Mouse (Mus musculus): ENCODE data around the gene Acadl. TPM values are rescaled to one million over a fixed set of nuclear protein-coding genes. Genes with fewer than 3 reads are reported as not detected.

Gene Acadl
- total and polyA plus RNA-seq, 2 experiments from 2014 or later: 5.4 to 55.4 TPM

- 62% methylated on average over 16 of the region's 16 CpGs for WGBS
- DNase-seq (ENCODE audit: low spot score): peak; percentile 86
- Histone ChIP-seq H3K36me3 (ENCODE audit: insufficient read depth, low read length) (peaks cover 3% of the 10 kb centered on the region; the same call in 1 of the 2 replicates), H3K9me3 (ENCODE audit: low read length) (no peaks in the 10 kb centered on the region), H3K4me2 (ENCODE audit: low read depth, low read length, poor library complexity, severe bottlenecking) (no peak overlapping the region), H3K9ac (replicated peaks; ENCODE audit: low read length, poor library complexity, severe bottlenecking) (no peak overlapping the region), H3K4me3 (ENCODE audit: low read depth, low read length) (no peak overlapping the region), H3K27ac (ENCODE audit: low read depth, low read length) (no peak overlapping the region), H3K27me3 (ENCODE audit: insufficient read depth, low read length) (no peaks in the 10 kb centered on the region), H3K4me1 (ENCODE audit: insufficient read depth, low read length) (no peaks in the 10 kb centered on the region)
- TF ChIP-seq CTCF (IDR thresholded peaks at IDR 0.05): peak; percentile 89
- no peak for ATAC-seq (ENCODE audit: low FRiP score)
Measured at GRCm38 (mm10) chr1:66838184-66839042, 24.7 kb downstream of the Acadl start.

- Histone ChIP-seq H3K9ac (replicated peaks; ENCODE audit: low read length, poor library complexity, severe bottlenecking) (no peak overlapping the region), H3K27ac (ENCODE audit: low read depth, low read length) (no peak overlapping the region), H3K4me1 (ENCODE audit: insufficient read depth, low read length) (no peaks in the 10 kb centered on the region), H3K4me2 (ENCODE audit: low read depth, low read length, poor library complexity, severe bottlenecking) (no peak overlapping the region), H3K27me3 (ENCODE audit: insufficient read depth, low read length) (no peaks in the 10 kb centered on the region), H3K4me3 (ENCODE audit: low read depth, low read length) (no peak overlapping the region), H3K9me3 (ENCODE audit: low read length) (no peaks in the 10 kb centered on the region), H3K36me3 (ENCODE audit: insufficient read depth, low read length) (peaks cover 3% of the 10 kb centered on the region; the same call in 1 of the 2 replicates)
- TF ChIP-seq CTCF (IDR thresholded peaks at IDR 0.05): no peak
- DNase-seq (ENCODE audit: low spot score): no peak
- WGBS: 82% methylated on average over 3 of the region's 3 CpGs
- ATAC-seq (ENCODE audit: low FRiP score): no peak
Measured at GRCm38 (mm10) chr1:66837207-66837606, 25.9 kb downstream of the Acadl start.

DNA sequence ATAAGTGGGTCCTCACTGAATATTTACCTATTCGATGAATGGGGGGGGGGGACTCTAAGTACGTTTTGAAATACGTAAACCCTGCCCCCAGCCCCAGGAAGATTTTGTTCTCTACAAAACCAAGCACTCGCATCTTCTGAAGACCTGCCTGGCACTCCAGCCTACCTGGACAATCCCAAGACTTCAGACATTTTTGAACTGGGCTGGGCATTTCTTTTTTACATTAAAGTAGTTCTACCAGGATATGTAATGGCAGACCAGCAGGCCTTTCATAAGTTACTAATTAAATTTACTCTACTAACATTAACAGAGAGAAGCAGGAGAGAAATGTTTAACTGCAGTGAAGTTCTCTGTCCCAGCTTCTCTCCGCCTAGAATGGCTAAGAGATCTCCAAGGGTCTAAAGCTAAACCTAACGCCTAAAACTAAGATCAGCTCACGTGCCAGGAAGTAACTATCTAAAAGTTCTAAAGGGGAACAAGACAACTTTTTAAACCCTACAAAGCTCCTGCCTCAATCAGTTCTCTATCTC, 30.4 kb downstream of the Acadl start:
- H3K4me1 ChIP-seq (ENCODE audit: insufficient read depth, low read length): no peaks in the 10 kb centered on the region
- H3K4me3 ChIP-seq (ENCODE audit: low read depth, low read length): no peak overlapping the region
- H3K27ac ChIP-seq (ENCODE audit: low read depth, low read length): no peak overlapping the region
- no peak for ATAC-seq (ENCODE audit: low FRiP score)
- no peak for TF ChIP-seq CTCF (IDR thresholded peaks at IDR 0.05)
- H3K36me3 ChIP-seq (ENCODE audit: insufficient read depth, low read length): no peaks in the 10 kb centered on the region
- no peak overlapping the region for H3K4me2 ChIP-seq (ENCODE audit: low read depth, low read length, poor library complexity, severe bottlenecking)
- no peaks in the 10 kb centered on the region for H3K9me3 ChIP-seq (ENCODE audit: low read length)
- 92% methylated on average over 7 of the region's 7 CpGs for WGBS
- H3K27me3 ChIP-seq (ENCODE audit: insufficient read depth, low read length): no peaks in the 10 kb centered on the region
- no peak for DNase-seq (ENCODE audit: low spot score)
- no peak overlapping the region for H3K9ac ChIP-seq (replicated peaks; ENCODE audit: low read length, poor library complexity, severe bottlenecking)

DNA sequence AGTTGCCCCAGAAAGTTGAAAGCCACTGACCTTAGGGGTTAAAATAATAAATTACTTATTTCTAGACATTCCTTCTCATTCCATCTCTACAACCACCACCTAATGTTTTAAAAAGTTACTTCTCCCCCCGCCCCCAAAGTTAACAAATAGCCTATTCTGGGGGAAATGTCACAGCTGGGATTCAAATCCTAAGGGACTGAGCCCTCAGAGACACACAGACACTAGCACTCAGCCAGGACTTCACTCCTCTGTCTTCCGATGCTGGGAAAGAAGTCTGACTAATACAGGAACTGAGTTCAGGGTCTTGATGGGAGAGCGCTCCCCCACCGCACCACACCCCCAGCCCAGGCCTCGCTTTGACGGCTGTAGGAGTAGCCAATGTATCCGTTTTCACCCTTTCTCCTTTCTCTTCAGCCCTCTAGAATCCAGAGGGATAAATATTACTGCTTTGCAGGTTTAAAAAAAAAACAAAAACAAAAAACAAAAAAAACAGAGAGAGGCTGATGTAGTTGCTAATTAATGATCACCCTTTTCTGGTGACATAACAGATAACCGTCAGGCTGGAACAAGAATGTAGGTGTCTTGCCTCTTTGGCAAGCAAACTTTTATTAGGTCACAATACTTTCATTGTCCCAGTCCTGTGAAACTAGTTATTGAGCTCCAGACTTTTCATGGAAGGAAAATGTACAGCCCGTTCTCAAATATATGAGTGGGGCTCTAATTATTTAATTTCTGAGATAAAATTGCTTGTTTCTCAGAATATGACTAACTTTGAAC, 31.1 kb downstream of the Acadl start:
- 87% methylated on average over 9 of the region's 9 CpGs for whole genome bisulfite sequencing
- no peak for DNase-seq (ENCODE audit: low spot score)
- no peak for TF ChIP-seq CTCF (IDR thresholded peaks at IDR 0.05)
- no peak overlapping the region for H3K9ac ChIP-seq (replicated peaks; ENCODE audit: low read length, poor library complexity, severe bottlenecking)
- H3K9me3 ChIP-seq (ENCODE audit: low read length): no peaks in the 10 kb centered on the region
- no peak for ATAC-seq (ENCODE audit: low FRiP score)
- H3K27ac ChIP-seq (ENCODE audit: low read depth, low read length): no peak overlapping the region
- H3K4me3 ChIP-seq (ENCODE audit: low read depth, low read length): no peak overlapping the region
- H3K4me1 ChIP-seq (ENCODE audit: insufficient read depth, low read length): no peaks in the 10 kb centered on the region
- no peaks in the 10 kb centered on the region for H3K27me3 ChIP-seq (ENCODE audit: insufficient read depth, low read length)
- H3K36me3 ChIP-seq (ENCODE audit: insufficient read depth, low read length): no peaks in the 10 kb centered on the region
- no peak overlapping the region for H3K4me2 ChIP-seq (ENCODE audit: low read depth, low read length, poor library complexity, severe bottlenecking)

DNA sequence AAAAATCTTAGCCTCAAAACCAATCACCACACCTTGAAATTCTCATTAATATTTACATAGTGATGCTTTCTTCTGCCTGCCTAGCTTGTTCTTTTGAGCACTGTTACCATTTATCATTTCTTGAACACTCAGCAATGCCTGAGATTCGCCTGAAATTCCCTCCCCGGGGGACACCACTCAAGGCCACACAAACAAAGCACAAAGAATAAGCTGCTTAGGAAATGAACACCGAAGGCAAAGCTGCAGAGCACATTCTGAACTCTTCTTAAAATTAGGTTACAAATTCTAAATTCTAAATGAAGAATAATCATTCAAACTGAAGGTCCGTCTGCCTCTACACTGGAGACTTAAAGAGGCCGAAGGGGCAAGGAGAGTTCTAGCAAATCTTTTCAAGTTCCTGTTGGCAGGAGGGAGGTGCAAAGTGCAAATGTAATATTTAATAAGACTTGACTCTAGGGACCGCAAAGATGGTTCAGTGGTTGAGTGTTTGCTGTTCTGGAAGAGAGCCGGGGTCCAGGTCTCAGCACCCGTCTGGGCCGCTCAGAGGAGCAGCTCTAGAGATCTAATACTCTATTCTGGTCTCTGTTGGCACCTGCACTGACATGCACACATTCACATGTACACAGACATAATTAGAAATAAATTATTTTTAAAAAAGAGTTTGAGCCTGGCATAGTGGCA, 33.5 kb downstream of the Acadl start:
- ATAC-seq (ENCODE audit: low FRiP score): no peak

More for the DNA sequence above, 33.5 kb downstream of the Acadl start:
- TF ChIP-seq CTCF (IDR thresholded peaks at IDR 0.05): no peak
- Histone ChIP-seq H3K4me1 (ENCODE audit: insufficient read depth, low read length) (no peaks in the 10 kb centered on the region), H3K27me3 (ENCODE audit: insufficient read depth, low read length) (no peaks in the 10 kb centered on the region), H3K36me3 (ENCODE audit: insufficient read depth, low read length) (no peaks in the 10 kb centered on the region), H3K9me3 (ENCODE audit: low read length) (no peaks in the 10 kb centered on the region), H3K9ac (replicated peaks; ENCODE audit: low read length, poor library complexity, severe bottlenecking) (no peak overlapping the region), H3K27ac (ENCODE audit: low read depth, low read length) (no peak overlapping the region), H3K4me3 (ENCODE audit: low read depth, low read length) (no peak overlapping the region), H3K4me2 (ENCODE audit: low read depth, low read length, poor library complexity, severe bottlenecking) (no peak overlapping the region)
- 53% methylated on average over 9 of the region's 9 CpGs for WGBS
- DNase-seq (ENCODE audit: low spot score): no peak
